In the genomic region with DNA sequence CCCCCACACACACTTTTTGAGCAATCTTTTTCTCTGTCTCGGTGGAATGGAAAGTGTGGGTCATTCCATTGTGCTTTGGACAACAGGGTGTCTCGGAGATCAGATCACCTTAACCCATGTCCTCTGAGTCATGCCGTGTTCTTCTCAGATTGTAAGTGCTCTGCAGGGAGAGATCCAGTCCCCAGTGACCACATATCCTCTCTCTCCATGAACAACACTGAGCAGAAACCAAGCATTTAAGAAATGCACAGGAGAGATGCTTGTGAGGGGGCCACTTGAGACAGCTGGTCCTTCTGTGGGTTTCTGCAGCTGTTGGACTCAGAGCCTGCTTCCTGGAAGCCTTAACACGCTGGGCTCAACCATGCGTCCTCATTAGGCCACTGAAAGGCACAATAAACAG, we compare ENCODE assay signal across 1 mouse cellular context.
TF ChIP-seq lines count a peak whose summit lies in the region.

No protein-coding gene starts in this region.

TF ChIP-seq in CH12.LX, 34 proteins besides CTCF, POLR2A, EP300 and RAD21 (continued from another document):
- TF ChIP-seq MAZ (IDR thresholded peaks at IDR 0.05; ENCODE audit: low read depth, low read length), result peak; percentile 56; the same call in 1 of the 2 replicates
- no peak for TF ChIP-seq NRF1 (IDR thresholded peaks at IDR 0.05; ENCODE audit: low read depth, low read length)
- no peak for TF ChIP-seq ZC3H11A (IDR thresholded peaks at IDR 0.05; ENCODE audit: low read depth, low read length)
- TF ChIP-seq MAFK (IDR thresholded peaks at IDR 0.05; ENCODE audit: insufficient replicate concordance, low read length), result no peak
- no peak for TF ChIP-seq ZMIZ1 (IDR thresholded peaks at IDR 0.05; ENCODE audit: low read depth, low read length)
- peak; percentile 51; the same call in 1 of the 2 replicates for TF ChIP-seq MAX (IDR thresholded peaks at IDR 0.05; ENCODE audit: low read length)
- 0 out of 2 replicates have a peak, but pooled peaks have one; percentile 46 for TF ChIP-seq MEF2A (IDR thresholded peaks at IDR 0.05; ENCODE audit: borderline replicate concordance, low read depth, low read length)
- no peak for TF ChIP-seq TBP (conservative IDR thresholded peaks at IDR 0.05; ENCODE audit: low read depth, low read length)
